Mouse (Mus musculus) midbrain, embryonic 11.5 days (tissue): ENCODE measurements around the gene Tcf12. TPM values are rescaled to one million over a fixed set of nuclear protein-coding genes. Genes with fewer than 3 reads are reported as not detected.
A peak's percentile ranks its signal among the peaks of the same experiment; 100 is the strongest.

Source experiments
- ATAC-seq: fragments of 200-750 bp; cut with Nextera tagmentation; 2 replicates; pipeline ENCODE4 v1.8.0; 2017; ENCODE audit warnings: moderate TSS enrichment, moderate library complexity; ENCODE audit not compliant: low FRiP score
- DNase-seq: peaks from one replicate; pipeline ENCODE4 v3.0.0; 2015; ENCODE audit warnings: low spot score; ENCODE audit errors: missing footprints
- H3K27ac ChIP-seq: fragments of 300-500 bp; sonication (generic); 2 replicates; pipeline ENCODE4 v1.5.1; 2014; ENCODE audit warnings: low read depth, low read length
- H3K27me3 ChIP-seq: fragments of 300-500 bp; sonication (generic); 2 replicates; pipeline ENCODE4 v1.6.1; 2014; ENCODE audit warnings: mild to moderate bottlenecking, low read length, moderate library complexity, mixed read lengths; ENCODE audit not compliant: control insufficient read depth, insufficient read depth
- H3K36me3 ChIP-seq: fragments of 300-500 bp; sonication (generic); 2 replicates; pipeline ENCODE4 v1.6.1; 2014; ENCODE audit warnings: mild to moderate bottlenecking, low read length, moderate library complexity, mixed read lengths; ENCODE audit not compliant: control insufficient read depth, insufficient read depth
- H3K4me1 ChIP-seq: fragments of 300-500 bp; sonication (generic); 2 replicates; pipeline ENCODE4 v1.6.1; 2014; ENCODE audit warnings: low read length; ENCODE audit not compliant: control insufficient read depth, insufficient read depth
- H3K4me2 ChIP-seq: fragments of 300-500 bp; sonication (generic); 2 replicates; pipeline ENCODE4 v1.6.1; 2014; ENCODE audit warnings: mild to moderate bottlenecking, moderate library complexity
- H3K4me3 ChIP-seq: fragments of 300-500 bp; sonication (generic); 2 replicates; pipeline ENCODE4 v1.5.1; 2014; ENCODE audit warnings: low read depth, low read length
- H3K9ac ChIP-seq: fragments of 300-500 bp; sonication (generic); 2 replicates; pipeline ENCODE4 v1.6.1; 2014; ENCODE audit warnings: low read length
- H3K9me3 ChIP-seq: fragments of 300-500 bp; sonication (generic); 2 replicates; pipeline ENCODE4 v1.6.1; 2016; ENCODE audit warnings: low read length; ENCODE audit not compliant: control insufficient read depth
- WGBS: fragments of 180-500 bp; shearing (Covaris S2); extraction: QIAGEN DNeasy Blood & Tissue Kit; methylation state at CpG from one replicate; pipeline ENCODE4 v1.1.7; 2014; 5-methylcytosine and 5-hydroxymethylcytosine counted together
- polyA plus RNA-seq: library from polyadenylated mRNA; unstranded; fragments of >200 nt; fragmentation: Nextera tagmentation; extraction: Ambion mirVana; gene quantifications from 2 replicates; pipeline ENCODE4 v1.2.1, GENCODE M21; 2014

The Tcf12 gene
- polyA plus RNA-seq, 1 experiment from 2014 or later = 211 TPM

DNA sequence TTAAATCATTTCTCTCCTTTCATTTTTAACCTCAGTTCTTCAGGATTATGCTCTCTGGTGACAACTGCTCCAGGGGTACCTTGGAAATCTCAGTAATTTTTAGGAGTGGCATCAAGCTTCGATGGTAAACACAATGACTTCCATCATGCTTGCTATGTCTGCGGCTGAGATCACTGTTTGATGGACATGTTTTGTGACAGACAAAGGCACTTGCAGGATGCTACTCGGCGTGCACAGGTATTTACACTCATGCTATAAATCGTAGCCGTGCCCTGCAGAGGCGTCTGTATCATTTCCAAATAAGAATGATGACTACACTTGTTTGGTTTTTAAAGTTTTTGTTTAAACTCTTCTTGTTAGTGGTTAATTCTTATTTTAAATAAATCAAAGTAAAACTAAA lies 248.3 kb downstream of the Tcf12 start:
- no peak overlapping the region for H3K4me2 ChIP-seq
- H3K4me1 ChIP-seq = 0 out of 2 replicates have a peak, but pooled peaks cover 5% of the 10 kb centered on the region
- WGBS = 85% methylated on average over 7 of the region's 7 CpGs
- no peaks in the 10 kb centered on the region for H3K9me3 ChIP-seq
- H3K27me3 ChIP-seq = no peaks in the 10 kb centered on the region
- H3K9ac ChIP-seq = no peak overlapping the region
- DNase-seq (peak; percentile 82), ATAC-seq (no peak)
- no peak overlapping the region for H3K27ac ChIP-seq
- no peak overlapping the region for H3K4me3 ChIP-seq
- H3K36me3 ChIP-seq = peaks cover 4% of the 10 kb centered on the region

DNA sequence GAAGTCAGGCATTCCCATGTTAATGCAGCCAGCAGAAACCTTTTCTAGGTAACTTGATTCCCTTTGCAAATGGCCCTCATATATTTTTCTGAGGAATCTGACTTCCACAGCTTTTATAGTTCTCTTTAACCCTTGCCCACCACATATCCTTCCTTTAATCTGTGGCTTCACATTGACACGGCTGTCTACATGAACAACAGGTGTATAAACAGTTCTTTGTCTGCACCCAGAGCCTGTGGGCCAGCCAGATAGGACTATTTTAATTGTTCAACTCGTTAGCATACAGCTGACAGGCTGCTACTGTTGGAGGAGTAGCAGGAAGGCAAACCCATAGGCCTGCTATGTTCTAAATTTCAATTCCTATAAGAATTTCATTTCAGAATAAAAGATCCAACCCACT lies 250.0 kb downstream of the Tcf12 start:
- peak; percentile 68; the same call in 1 of the 2 replicates for ATAC-seq
- H3K4me3 ChIP-seq = no peak overlapping the region
- 31% methylated on average over 2 of the region's 2 CpGs for WGBS
- 0 out of 2 replicates have a peak, but pooled peaks cover 5% of the 10 kb centered on the region for H3K4me1 ChIP-seq
- H3K27ac ChIP-seq = peak overlapping the region; percentile 36; the same call in 1 of the 2 replicates
- H3K27me3 ChIP-seq = no peaks in the 10 kb centered on the region
- peaks cover 12% of the 10 kb centered on the region for H3K36me3 ChIP-seq
- H3K9me3 ChIP-seq = no peaks in the 10 kb centered on the region
- no peak overlapping the region for H3K9ac ChIP-seq
- no peak overlapping the region for H3K4me2 ChIP-seq
- peak; percentile 87 for DNase-seq

DNA sequence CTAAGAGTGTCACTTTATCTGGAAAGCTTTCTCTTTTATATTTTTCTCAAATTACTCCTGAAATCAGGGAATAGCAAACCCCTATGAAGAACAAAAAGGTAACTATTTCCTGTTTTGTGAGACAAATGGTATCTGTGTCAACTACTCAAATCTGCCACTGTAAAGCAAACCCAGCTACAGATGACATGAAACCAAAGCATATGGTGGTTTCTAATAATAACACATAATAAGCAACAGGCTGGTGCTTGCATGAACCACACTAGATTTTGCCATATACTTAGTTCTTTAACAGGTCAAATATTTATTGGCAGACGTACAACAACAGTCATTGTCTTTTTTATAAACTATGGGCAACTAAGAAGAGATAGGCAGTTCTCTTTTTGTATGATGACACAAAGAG lies 253.7 kb downstream of the Tcf12 start:
- Histone ChIP-seq H3K4me2 (no peak overlapping the region), H3K9ac (no peak overlapping the region), H3K36me3 (peaks cover 29% of the 10 kb centered on the region), H3K4me1 (0 out of 2 replicates have a peak, but pooled peaks cover 5% of the 10 kb centered on the region), H3K4me3 (no peak overlapping the region), H3K9me3 (no peaks in the 10 kb centered on the region), H3K27ac (no peak overlapping the region), H3K27me3 (no peaks in the 10 kb centered on the region)
- ATAC-seq (no peak), DNase-seq (no peak)
- 94% methylated on average over 1 of the region's 1 CpGs for WGBS

DNA sequence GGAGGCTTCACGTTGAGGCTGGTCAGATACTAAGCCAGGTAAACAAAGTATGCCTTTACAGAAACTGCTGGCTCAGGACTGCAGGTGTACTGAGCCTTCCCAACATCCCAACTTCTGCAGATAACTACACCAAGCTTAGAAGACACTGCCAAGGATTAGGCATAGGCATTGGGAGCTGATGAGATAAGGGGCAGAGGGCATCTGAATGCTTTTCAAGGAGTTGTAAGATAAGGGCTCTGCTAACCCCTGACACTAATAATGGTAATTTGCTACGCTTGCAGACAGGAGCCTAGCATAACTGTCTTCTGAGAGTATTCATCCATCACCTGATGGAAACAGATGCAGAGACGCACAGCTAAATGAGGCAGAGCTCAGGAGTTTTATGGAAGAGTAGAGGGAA lies 257.8 kb downstream of the Tcf12 start:
- peaks cover 38% of the 10 kb centered on the region for H3K36me3 ChIP-seq
- no peaks in the 10 kb centered on the region for H3K27me3 ChIP-seq
- no peak overlapping the region for H3K4me2 ChIP-seq
- ATAC-seq (no peak), DNase-seq (peak; percentile 77)
- no peaks in the 10 kb centered on the region for H3K4me1 ChIP-seq
- WGBS = 89% methylated on average over 3 of the region's 3 CpGs
- no peaks in the 10 kb centered on the region for H3K9me3 ChIP-seq
- H3K9ac ChIP-seq = no peak overlapping the region
- no peak overlapping the region for H3K27ac ChIP-seq
- H3K4me3 ChIP-seq = no peak overlapping the region

DNA sequence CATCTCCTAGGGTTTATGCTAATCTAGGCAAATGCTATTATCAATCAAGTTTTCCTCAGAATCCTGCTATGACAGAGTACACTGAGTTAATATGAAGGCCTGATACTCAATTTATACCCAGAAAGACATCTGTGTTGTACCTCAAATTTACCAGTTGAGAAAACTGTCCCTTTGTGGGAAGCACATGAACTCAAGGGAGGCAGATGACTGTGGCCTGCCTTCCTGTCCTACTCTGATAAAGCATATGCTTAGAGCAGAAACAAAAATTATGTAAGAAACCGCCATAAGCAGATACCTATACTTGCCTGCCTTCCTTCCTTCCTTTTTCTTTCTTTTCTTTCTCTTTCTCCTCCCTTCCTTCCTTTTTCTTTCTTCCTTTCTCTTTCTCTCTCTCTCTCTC lies 261.4 kb downstream of the Tcf12 start:
- ATAC-seq (no peak), DNase-seq (no peak)
- no peak overlapping the region for H3K9ac ChIP-seq
- 93% methylated on average over 1 of the region's 1 CpGs for WGBS
- no peak overlapping the region for H3K27ac ChIP-seq
- no peaks in the 10 kb centered on the region for H3K4me1 ChIP-seq
- no peak overlapping the region for H3K4me2 ChIP-seq
- H3K9me3 ChIP-seq = no peaks in the 10 kb centered on the region
- H3K36me3 ChIP-seq = peaks cover 25% of the 10 kb centered on the region
- H3K4me3 ChIP-seq = no peak overlapping the region
- H3K27me3 ChIP-seq = no peaks in the 10 kb centered on the region

- Histone ChIP-seq H3K27me3 (no peaks in the 10 kb centered on the region), H3K36me3 (peaks cover 25% of the 10 kb centered on the region), H3K4me2 (no peak overlapping the region), H3K4me3 (no peak overlapping the region), H3K4me1 (no peaks in the 10 kb centered on the region), H3K9ac (no peak overlapping the region), H3K9me3 (no peaks in the 10 kb centered on the region), H3K27ac (no peak overlapping the region)
- DNase-seq (no peak), ATAC-seq (no peak)
- WGBS = 94% methylated on average over 3 of the region's 3 CpGs
Observed at GRCm38 (mm10) chr9:71848392-71848791, 263.3 kb downstream of the Tcf12 start.

- no peak for ATAC-seq
- H3K9me3 ChIP-seq = no peaks in the 10 kb centered on the region
- WGBS = 93% methylated on average over 9 of the region's 9 CpGs
- H3K4me3 ChIP-seq = no peak overlapping the region
- H3K27me3 ChIP-seq = no peaks in the 10 kb centered on the region
- no peak overlapping the region for H3K27ac ChIP-seq
- H3K36me3 ChIP-seq = peaks cover 25% of the 10 kb centered on the region
- H3K4me2 ChIP-seq = no peak overlapping the region
- no peak overlapping the region for H3K9ac ChIP-seq
- DNase-seq = no peak
- no peaks in the 10 kb centered on the region for H3K4me1 ChIP-seq
Observed at GRCm38 (mm10) chr9:71847921-71848320, 263.8 kb downstream of the Tcf12 start.

GRCm38 (mm10) chr9:71841850-71842249 lies 269.8 kb downstream of the Tcf12 start:
- 88% methylated on average over 5 of the region's 5 CpGs for WGBS
- no peak for ATAC-seq
- no peaks in the 10 kb centered on the region for H3K9me3 ChIP-seq

GRCm38 (mm10) chr9:71837366-71837765 lies 274.3 kb downstream of the Tcf12 start:
- Histone ChIP-seq H3K4me1 (peaks cover 6% of the 10 kb centered on the region), H3K9me3 (no peaks in the 10 kb centered on the region), H3K27ac (no peak overlapping the region), H3K9ac (no peak overlapping the region), H3K27me3 (no peaks in the 10 kb centered on the region), H3K36me3 (peaks cover under 1% of the 10 kb centered on the region), H3K4me2 (no peak overlapping the region), H3K4me3 (no peak overlapping the region)
- ATAC-seq (no peak), DNase-seq (no peak)
- WGBS = 69% methylated on average over 5 of the region's 5 CpGs

More at GRCm38 (mm10) chr9:71841850-71842249, 269.8 kb downstream of the Tcf12 start:
- no peak overlapping the region for H3K27ac ChIP-seq
- H3K9ac ChIP-seq = no peak overlapping the region
- no peak for DNase-seq
- peaks cover 11% of the 10 kb centered on the region for H3K36me3 ChIP-seq
- H3K4me1 ChIP-seq = no peaks in the 10 kb centered on the region
- no peak overlapping the region for H3K4me2 ChIP-seq
- no peaks in the 10 kb centered on the region for H3K27me3 ChIP-seq
- no peak overlapping the region for H3K4me3 ChIP-seq
